Mouse (Mus musculus) hematopoietic stem cell, adult 5-6 weeks (primary cell): ENCODE data around the gene Usp21. TPM values are rescaled to one million over a fixed set of nuclear protein-coding genes. Genes with fewer than 3 reads are reported as not detected.

ENCODE experiments used
- ATAC-seq, 2 experiments: fragments of 125-278 bp in 1 of 2; replicated peaks in 1 of 2; 2 replicates each; pipeline ENCODE4 v1.8.0; 2016 to 2017; ENCODE audit warnings: inconsistent platforms in 2 of 2, mild to moderate bottlenecking in 2 of 2, moderate number of reproducible peaks in 2 of 2, low read depth in 1 of 2, moderate TSS enrichment in 1 of 2; ENCODE audit not compliant: low FRiP score in 2 of 2, poor library complexity in 2 of 2, severe bottlenecking in 2 of 2, insufficient read depth in 1 of 2, low TSS enrichment in 1 of 2
- total RNA-seq: library from RNA; stranded (forward); fragments of 172-1452, 232-1000 nt; gene quantifications from 2 replicates; pipeline ENCODE4 v1.2.3, GENCODE M21; 2017

Gene Usp21
- total RNA-seq, 1 experiment from 2014 or later, result 31.8 TPM

- no peak for ATAC-seq
Measured at GRCm38 (mm10) chr1:171235791-171236190, 52.0 kb downstream of the Usp21 start.

DNA sequence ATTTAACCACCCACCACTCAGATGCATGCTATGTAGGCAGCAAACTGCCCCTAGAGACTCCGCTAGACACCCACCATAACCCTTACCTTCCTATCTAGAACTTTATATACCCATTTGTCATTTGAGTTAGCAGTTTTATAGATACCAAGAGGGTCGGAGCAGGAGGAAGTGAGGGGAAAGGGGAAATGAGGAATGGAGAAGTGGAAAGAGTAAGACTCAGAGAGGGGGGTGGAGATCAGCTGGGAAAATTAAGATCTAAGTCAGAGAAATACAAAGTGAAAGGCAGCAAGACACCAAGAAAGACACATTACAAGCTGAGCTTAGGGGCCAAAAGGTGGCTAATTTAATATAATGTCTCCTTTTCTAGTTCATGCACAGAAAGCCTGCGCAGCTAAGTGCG lies 53.3 kb downstream of the Usp21 start:
- peak; percentile 12 to 13; a peak in 1 of 4 replicates for ATAC-seq

- peak; percentile 40 to 75 for ATAC-seq
Measured at GRCm38 (mm10) chr1:171234126-171234525, 53.7 kb downstream of the Usp21 start, which contains the start of gene Fcer1g. Gene Fcer1g (minus strand): TSS chr1:171234365.

GRCm38 (mm10) chr1:171232800-171233730 lies 54.7 kb downstream of the Usp21 start:
- peak in 1 of 2 experiments; percentile 3; a peak in 2 of 4 replicates for ATAC-seq

- ATAC-seq, result no peak
Measured at GRCm38 (mm10) chr1:171232348-171232747, 55.4 kb downstream of the Usp21 start.

Other genes starting within 250 kb of the Usp21 start
- 30.2 and 49.4 TPM in 2 replicates for gene Fcgr3, start 223.1 kb downstream of the Usp21 start, total RNA-seq
- gene Cfap126, start 174.1 kb downstream of the Usp21 start, total RNA-seq, result 2.4 and 3.3 TPM in 2 replicates
- 52.4 and 87.6 TPM in 2 replicates for gene Sdhc, start 137.4 kb downstream of the Usp21 start, total RNA-seq
- gene Mpz, start 137.3 kb downstream of the Usp21 start, total RNA-seq, result not detected in 2 replicates
- 42.7 and 46.5 TPM in 2 replicates for gene Pcp4l1, start 91.7 kb downstream of the Usp21 start, total RNA-seq
- 0.81 and 1.5 TPM in 2 replicates for gene Nr1i3, start 74.0 kb downstream of the Usp21 start, total RNA-seq
- 17.5 and 25.0 TPM in 2 replicates for gene Tomm40l, start 65.5 kb downstream of the Usp21 start, total RNA-seq
- not detected in 2 replicates for gene Apoa2, start 62.9 kb downstream of the Usp21 start, total RNA-seq
- 44.5 and 76.7 TPM in 2 replicates for gene Fcer1g, start 53.6 kb downstream of the Usp21 start, total RNA-seq
- gene Adamts4, start 37.6 kb downstream of the Usp21 start, total RNA-seq, result 0.25 TPM in 1 of 2 replicates, not detected in the other
- gene Ndufs2, start 36.6 kb downstream of the Usp21 start, total RNA-seq, result 260 and 369 TPM in 2 replicates
- 13.7 and 43.0 TPM in 2 replicates for gene B4galt3, start 17.7 kb downstream of the Usp21 start, total RNA-seq
- 9.5 and 35.5 TPM in 2 replicates for gene Ppox, start 6.8 kb downstream of the Usp21 start, total RNA-seq
- gene Ufc1, start 7.0 kb upstream of the Usp21 start, total RNA-seq, result 56.5 and 92.4 TPM in 2 replicates
- gene Dedd, start 41.2 kb upstream of the Usp21 start, total RNA-seq, result 11.0 and 15.8 TPM in 2 replicates
- gene Nit1, start 57.7 kb upstream of the Usp21 start, total RNA-seq, result 45.7 and 55.1 TPM in 2 replicates
- gene Pfdn2, start 57.7 kb upstream of the Usp21 start, total RNA-seq, result 35.8 and 50.2 TPM in 2 replicates
- gene Klhdc9, start 72.8 kb upstream of the Usp21 start, total RNA-seq, result 3.5 and 5.7 TPM in 2 replicates
- 5.2 and 6.2 TPM in 2 replicates for gene Nectin4, start 82.1 kb upstream of the Usp21 start, total RNA-seq
- gene Arhgap30, start 101.0 kb upstream of the Usp21 start, total RNA-seq, result 112 and 133 TPM in 2 replicates
- 47.0 and 59.5 TPM in 2 replicates for gene Usf1, start 123.3 kb upstream of the Usp21 start, total RNA-seq
- gene Tstd1, start 130.9 kb upstream of the Usp21 start, total RNA-seq, result 4.7 and 8.8 TPM in 2 replicates
- gene F11r, start 149.5 kb upstream of the Usp21 start, total RNA-seq, result 12.1 and 13.4 TPM in 2 replicates
- gene Alyref2, start 215.5 kb upstream of the Usp21 start, total RNA-seq, result 10.0 and 10.3 TPM in 2 replicates
- gene Itln1, start 247.3 kb upstream of the Usp21 start, total RNA-seq, result not detected in 2 replicates